Mouse (Mus musculus) limb, embryonic 15.5 days (tissue): ENCODE data around the gene Kdm2b. TPM values are rescaled to one million over a fixed set of nuclear protein-coding genes. Genes with fewer than 3 reads are reported as not detected.
A peak's percentile ranks its signal among the peaks of the same experiment; 100 is the strongest.

Experiments
- ATAC-seq: fragments of 200-750 bp; cut with Nextera tagmentation; 2 replicates; pipeline ENCODE4 v1.8.0; 2017; ENCODE audit warnings: low read depth, moderate TSS enrichment; ENCODE audit not compliant: insufficient number of reproducible peaks, low FRiP score, low TSS enrichment
- H3K27ac ChIP-seq: fragments of 300-500 bp; sonication (generic); 2 replicates; pipeline ENCODE4 v1.5.1; 2015; ENCODE audit warnings: moderate library complexity, mild to moderate bottlenecking, inconsistent platforms
- H3K27me3 ChIP-seq: fragments of 300-500 bp; sonication (generic); 2 replicates; pipeline ENCODE4 v1.6.1; 2015; ENCODE audit warnings: inconsistent platforms
- H3K36me3 ChIP-seq: fragments of 300-500 bp; sonication (generic); 2 replicates; pipeline ENCODE4 v1.6.1; 2015; ENCODE audit warnings: inconsistent platforms
- H3K4me1 ChIP-seq: fragments of 300-500 bp; sonication (generic); 2 replicates; pipeline ENCODE4 v1.6.1; 2015; ENCODE audit warnings: inconsistent platforms
- H3K4me2 ChIP-seq: fragments of 300-500 bp; sonication (generic); 2 replicates; pipeline ENCODE4 v1.6.1; 2015; ENCODE audit warnings: mild to moderate bottlenecking, inconsistent platforms
- H3K4me3 ChIP-seq: fragments of 300-500 bp; sonication (generic); 2 replicates; pipeline ENCODE4 v1.5.1; 2015; ENCODE audit warnings: mild to moderate bottlenecking, inconsistent platforms
- H3K9ac ChIP-seq: fragments of 300-500 bp; sonication (generic); 2 replicates; pipeline ENCODE4 v1.6.1; 2015; ENCODE audit warnings: inconsistent platforms
- H3K9me3 ChIP-seq: fragments of 300-500 bp; sonication (generic); 2 replicates; pipeline ENCODE4 v1.6.1; 2016; ENCODE audit warnings: inconsistent platforms
- WGBS: fragments of 180-500 bp; shearing (Covaris S2); methylation state at CpG from one replicate; pipeline ENCODE4 v1.1.7; 2015; 5-methylcytosine and 5-hydroxymethylcytosine counted together
- polyA plus RNA-seq: library from polyadenylated mRNA; unstranded; fragments of >200 nt; fragmentation: Nextera tagmentation; extraction: Ambion mirVana; gene quantifications from 2 replicates; pipeline ENCODE4 v1.2.1, GENCODE M21; 2015

Kdm2b gene
- polyA plus RNA-seq, 1 experiment from 2014 or later, result 46.0 TPM

DNA sequence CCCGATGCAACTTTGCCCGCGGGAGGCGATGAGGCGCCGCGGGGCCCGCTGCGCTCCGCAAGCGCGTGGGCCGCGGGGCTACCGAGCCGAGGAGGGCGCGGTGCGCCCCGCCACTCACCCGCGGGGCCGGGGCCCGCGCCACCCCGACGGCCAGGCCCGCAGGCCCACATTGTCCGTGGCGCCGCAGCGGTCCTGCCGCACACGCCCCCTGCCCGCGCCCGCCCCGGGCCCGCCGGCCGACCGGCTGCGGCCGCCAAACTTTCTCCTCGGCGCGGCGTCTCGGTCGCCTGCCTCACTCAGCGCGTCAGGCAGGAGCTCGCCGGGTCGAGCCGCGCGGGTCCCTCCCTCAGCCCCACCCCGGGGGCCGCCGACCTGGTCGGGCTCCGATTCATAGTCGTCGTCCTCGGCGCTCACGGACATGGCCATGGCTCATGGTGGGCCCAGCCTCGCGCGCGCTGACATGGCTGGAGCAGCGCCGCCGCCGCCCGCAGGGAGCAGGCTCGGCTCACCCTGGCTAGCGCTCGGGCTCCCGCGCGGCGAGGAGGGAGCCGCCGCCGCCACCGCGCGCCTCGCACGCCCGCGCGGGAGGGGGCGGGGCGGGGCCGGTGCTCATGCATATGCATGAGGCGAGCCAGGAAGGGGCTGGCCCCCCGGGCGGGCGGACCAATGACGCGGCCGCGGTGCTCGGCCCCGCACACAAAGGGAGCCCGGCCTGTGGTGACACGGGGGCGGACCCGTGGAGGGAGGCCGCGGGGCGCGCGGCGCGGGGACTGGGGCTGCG, 89.7 kb downstream of the Kdm2b start:
- peak; percentile 97 for ATAC-seq

DNA sequence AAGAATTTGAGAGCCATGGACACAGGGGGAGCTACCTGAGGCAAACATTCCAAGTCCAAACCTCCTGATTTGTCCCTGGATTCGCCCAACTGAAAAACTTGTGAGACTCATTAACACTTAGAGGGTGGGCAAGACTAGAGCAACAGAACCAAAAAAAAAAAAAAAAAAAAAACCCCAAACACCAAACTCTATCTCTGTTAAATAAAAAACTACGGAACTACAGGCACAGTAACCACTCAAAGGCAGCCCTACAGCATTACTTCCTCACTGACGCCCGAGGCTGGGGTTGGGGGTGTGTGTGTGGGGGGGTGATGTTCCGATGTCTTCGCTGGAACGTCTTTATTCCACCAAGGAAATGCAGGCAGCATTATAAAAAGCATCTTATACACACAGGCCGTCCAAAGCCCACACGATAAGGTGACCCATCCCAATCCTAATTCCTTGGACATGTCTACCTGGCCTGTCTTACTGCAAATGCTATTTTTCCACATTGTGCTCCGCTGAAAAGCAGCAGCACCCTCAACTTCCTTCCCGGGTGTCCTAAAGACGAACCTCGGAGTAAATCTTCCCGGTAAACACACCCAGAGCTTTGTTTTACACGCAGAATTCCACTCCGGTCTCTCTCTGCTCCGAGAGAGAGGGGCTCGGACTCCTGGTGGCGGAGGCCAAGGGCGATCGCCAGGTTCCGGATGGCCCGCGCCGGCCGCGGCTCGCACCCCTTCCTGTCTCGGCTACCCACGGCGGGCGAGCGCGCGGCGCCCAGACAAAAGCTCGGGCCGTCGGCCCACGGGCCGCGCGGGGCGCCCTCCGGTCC, 90.5 kb downstream of the Kdm2b start:
- peak overlapping the region; percentile 76 for H3K4me2 ChIP-seq
- peak overlapping the region; percentile 82 for H3K9ac ChIP-seq
- H3K36me3 ChIP-seq, result no peaks in the 10 kb centered on the region; the same call in 1 of the 2 replicates
- H3K27ac ChIP-seq, result peak overlapping the region; percentile 94
- 1% methylated on average over 44 of the region's 45 CpGs for WGBS
- no peaks in the 10 kb centered on the region for H3K9me3 ChIP-seq
- H3K27me3 ChIP-seq, result no peaks in the 10 kb centered on the region
- peaks cover 24% of the 10 kb centered on the region for H3K4me1 ChIP-seq
- ATAC-seq, result no peak
- H3K4me3 ChIP-seq, result peak overlapping the region; percentile 85

More for the DNA sequence above, 89.7 kb downstream of the Kdm2b start:
- H3K4me2 ChIP-seq, result peak overlapping the region; percentile 76
- peak overlapping the region; percentile 85 for H3K4me3 ChIP-seq
- no peaks in the 10 kb centered on the region for H3K27me3 ChIP-seq
- peak overlapping the region; percentile 82 for H3K9ac ChIP-seq
- under 1% methylated on average over 93 of the region's 120 CpGs for WGBS
- no peaks in the 10 kb centered on the region for H3K9me3 ChIP-seq
- H3K36me3 ChIP-seq, result no peaks in the 10 kb centered on the region; the same call in 1 of the 2 replicates
- H3K4me1 ChIP-seq, result peaks cover 24% of the 10 kb centered on the region
- H3K27ac ChIP-seq, result peak overlapping the region; percentile 94

GRCm38 (mm10) chr5:122898153-122898552, 91.5 kb downstream of the Kdm2b start:
- Histone ChIP-seq H3K36me3 (no peaks in the 10 kb centered on the region; the same call in 1 of the 2 replicates), H3K4me2 (0 out of 2 replicates have a peak overlapping the region, but pooled peaks have one; percentile 76), H3K9ac (no peak overlapping the region), H3K4me3 (no peak overlapping the region), H3K9me3 (no peaks in the 10 kb centered on the region), H3K27me3 (no peaks in the 10 kb centered on the region), H3K4me1 (peaks cover 24% of the 10 kb centered on the region), H3K27ac (no peak overlapping the region)
- no peak for ATAC-seq
- 71% methylated on average over 6 of the region's 6 CpGs for WGBS

GRCm38 (mm10) chr5:122894821-122895220, 94.8 kb downstream of the Kdm2b start:
- no peak overlapping the region for H3K4me3 ChIP-seq
- no peak overlapping the region for H3K4me2 ChIP-seq
- ATAC-seq, result no peak
- 0 out of 2 replicates have a peak overlapping the region, but pooled peaks have one; percentile 3 for H3K27ac ChIP-seq
- H3K27me3 ChIP-seq, result no peaks in the 10 kb centered on the region
- 63% methylated on average over 4 of the region's 4 CpGs for WGBS
- peaks cover 20% of the 10 kb centered on the region for H3K4me1 ChIP-seq
- H3K36me3 ChIP-seq, result no peaks in the 10 kb centered on the region; the same call in 1 of the 2 replicates
- no peak overlapping the region for H3K9ac ChIP-seq
- no peaks in the 10 kb centered on the region for H3K9me3 ChIP-seq

DNA sequence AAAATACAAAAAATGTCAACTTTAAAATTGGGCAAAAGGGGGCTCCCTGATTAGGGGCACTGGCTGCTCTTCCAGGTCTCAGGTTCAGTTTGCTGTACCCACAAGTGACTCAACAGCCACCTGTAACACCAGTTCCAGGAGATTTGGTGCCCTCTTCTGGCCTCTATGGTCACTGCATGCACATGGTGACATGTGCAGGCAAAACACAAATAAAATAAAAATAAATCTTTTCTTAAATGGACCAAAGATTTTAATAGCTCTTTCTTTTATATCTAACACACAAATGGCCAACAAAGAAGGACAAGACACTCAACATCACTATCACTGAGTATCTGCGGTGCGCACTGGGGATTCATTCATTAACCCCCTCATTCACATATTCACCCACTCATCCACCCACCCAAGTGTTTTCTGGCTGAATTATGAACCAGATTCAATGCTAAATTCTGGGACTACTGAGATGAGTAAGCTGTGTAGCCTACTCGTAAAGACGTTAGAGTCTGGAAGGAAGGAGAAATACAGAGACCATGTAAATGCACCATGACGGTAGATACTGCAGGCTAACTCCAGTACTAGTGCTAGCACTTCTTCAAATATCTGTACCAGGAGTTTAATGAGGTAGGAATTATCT, 95.5 kb downstream of the Kdm2b start:
- no peaks in the 10 kb centered on the region for H3K27me3 ChIP-seq
- no peaks in the 10 kb centered on the region for H3K9me3 ChIP-seq
- WGBS, result 88% methylated on average over 5 of the region's 5 CpGs
- H3K4me2 ChIP-seq, result no peak overlapping the region
- H3K4me1 ChIP-seq, result peaks cover 18% of the 10 kb centered on the region
- no peaks in the 10 kb centered on the region; the same call in 1 of the 2 replicates for H3K36me3 ChIP-seq
- H3K4me3 ChIP-seq, result no peak overlapping the region
- no peak overlapping the region for H3K9ac ChIP-seq
- no peak overlapping the region for H3K27ac ChIP-seq
- ATAC-seq, result no peak

DNA sequence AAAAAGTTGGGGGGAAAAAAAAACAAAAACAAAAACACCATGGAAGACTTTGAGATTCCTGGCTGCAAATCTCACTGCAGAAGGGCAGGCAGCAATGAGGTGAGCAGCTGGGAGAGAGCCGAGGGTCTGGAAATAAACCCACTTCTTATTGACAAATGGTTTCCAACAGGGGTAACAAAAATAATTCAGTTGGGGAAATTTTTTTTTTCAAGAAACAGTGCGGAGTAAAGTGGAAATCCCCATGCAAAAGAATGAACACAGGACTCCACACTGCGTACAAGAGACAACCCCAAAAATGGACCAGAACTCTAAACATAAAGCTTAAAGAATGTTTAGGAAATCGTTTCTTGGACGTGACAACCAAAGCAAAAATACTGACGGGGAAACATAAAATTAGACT, 96.4 kb downstream of the Kdm2b start:
- no peak overlapping the region for H3K4me3 ChIP-seq
- H3K36me3 ChIP-seq, result no peaks in the 10 kb centered on the region; the same call in 1 of the 2 replicates
- H3K9me3 ChIP-seq, result no peaks in the 10 kb centered on the region
- no peak overlapping the region for H3K27ac ChIP-seq
- H3K4me2 ChIP-seq, result no peak overlapping the region
- H3K4me1 ChIP-seq, result peaks cover 10% of the 10 kb centered on the region
- ATAC-seq, result no peak
- no peaks in the 10 kb centered on the region for H3K27me3 ChIP-seq
- no peak overlapping the region for H3K9ac ChIP-seq
- 89% methylated on average over 6 of the region's 6 CpGs for WGBS

DNA sequence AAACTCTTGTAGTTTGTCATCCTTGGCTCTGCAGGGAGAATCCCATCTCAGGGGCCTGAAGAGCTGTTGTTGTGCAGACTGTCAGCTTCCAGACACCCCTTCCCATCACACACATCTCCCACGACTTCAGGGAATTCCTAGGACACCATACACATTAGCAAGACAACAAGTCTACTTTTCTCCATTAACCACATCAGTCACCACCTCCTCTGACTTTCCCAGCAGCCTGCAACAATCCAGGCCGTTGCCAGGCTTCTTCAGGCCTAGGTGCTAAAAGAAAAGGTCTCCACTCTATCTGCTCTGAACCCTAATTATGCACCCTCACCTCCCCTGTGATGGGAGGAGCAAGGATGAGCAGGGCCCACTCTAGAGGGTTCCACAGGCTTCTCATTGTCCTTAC, 99.2 kb downstream of the Kdm2b start:
- no peak for ATAC-seq
- Histone ChIP-seq H3K27ac (no peak overlapping the region), H3K4me3 (no peak overlapping the region), H3K9ac (no peak overlapping the region), H3K4me2 (no peak overlapping the region), H3K4me1 (no peaks in the 10 kb centered on the region; the same call in 1 of the 2 replicates), H3K9me3 (no peaks in the 10 kb centered on the region), H3K27me3 (no peaks in the 10 kb centered on the region), H3K36me3 (peaks cover 3% of the 10 kb centered on the region; the same call in 1 of the 2 replicates)
- 35% methylated on average over 2 of the region's 2 CpGs for WGBS

DNA sequence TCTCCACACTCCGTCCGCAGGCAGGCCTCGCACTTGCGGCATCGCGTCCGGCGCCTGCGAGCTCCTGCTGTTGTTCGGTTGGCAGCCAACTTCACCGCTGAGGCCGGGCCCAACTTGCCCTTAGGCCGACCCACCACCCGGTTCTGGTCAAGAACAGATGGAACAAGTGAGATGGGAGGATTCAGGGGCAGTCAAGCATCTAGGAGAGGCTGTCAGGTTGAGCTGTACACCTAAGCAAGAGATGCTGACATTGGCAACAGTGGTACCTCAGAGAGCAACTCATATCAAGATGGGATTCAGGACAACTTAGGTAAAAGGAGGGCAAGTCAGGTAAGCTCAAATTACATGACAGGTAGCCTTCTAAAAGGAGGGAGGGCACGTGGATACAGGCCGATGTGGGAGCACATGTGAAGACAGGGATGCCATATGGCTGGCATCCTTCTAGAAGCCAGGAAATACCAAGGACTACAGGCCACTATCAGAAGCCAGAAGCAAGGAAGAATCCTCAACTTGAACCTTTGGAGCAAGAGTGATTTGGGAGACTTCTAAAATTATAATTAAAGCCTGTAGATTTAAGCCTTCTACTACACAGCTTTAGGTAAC, 100.9 kb downstream of the Kdm2b start:
- 0 out of 2 replicates have a peak, but pooled peaks cover 3% of the 10 kb centered on the region for H3K36me3 ChIP-seq
- no peaks in the 10 kb centered on the region for H3K27me3 ChIP-seq
- no peak overlapping the region for H3K9ac ChIP-seq
- no peak for ATAC-seq
- no peak overlapping the region for H3K4me2 ChIP-seq
- no peak overlapping the region for H3K4me3 ChIP-seq
- WGBS, result 84% methylated on average over 16 of the region's 16 CpGs
- H3K4me1 ChIP-seq, result no peaks in the 10 kb centered on the region; the same call in 1 of the 2 replicates
- H3K27ac ChIP-seq, result 0 out of 2 replicates have a peak overlapping the region, but pooled peaks have one; percentile 17
- H3K9me3 ChIP-seq, result no peaks in the 10 kb centered on the region

GRCm38 (mm10) chr5:122887926-122888611, 101.6 kb downstream of the Kdm2b start:
- ATAC-seq, result no peak
- Histone ChIP-seq H3K4me2 (no peak overlapping the region), H3K36me3 (0 out of 2 replicates have a peak, but pooled peaks cover 3% of the 10 kb centered on the region), H3K27me3 (no peaks in the 10 kb centered on the region), H3K9me3 (no peaks in the 10 kb centered on the region), H3K4me3 (no peak overlapping the region), H3K4me1 (peaks cover 2% of the 10 kb centered on the region; the same call in 1 of the 2 replicates), H3K27ac (no peak overlapping the region), H3K9ac (no peak overlapping the region)
- 72% methylated on average over 8 of the region's 8 CpGs for WGBS

GRCm38 (mm10) chr5:122887033-122887432, 102.6 kb downstream of the Kdm2b start:
- H3K4me2 ChIP-seq, result no peak overlapping the region
- H3K27ac ChIP-seq, result no peak overlapping the region
- no peak for ATAC-seq

More at GRCm38 (mm10) chr5:122887033-122887432, 102.6 kb downstream of the Kdm2b start:
- Histone ChIP-seq H3K9ac (no peak overlapping the region), H3K27me3 (no peaks in the 10 kb centered on the region), H3K4me3 (no peak overlapping the region), H3K9me3 (no peaks in the 10 kb centered on the region), H3K4me1 (peaks cover 3% of the 10 kb centered on the region; the same call in 1 of the 2 replicates), H3K36me3 (peaks cover 12% of the 10 kb centered on the region)
- 86% methylated on average over 9 of the region's 9 CpGs for WGBS
